Mouse (Mus musculus) CD4-positive, CD25-positive, alpha-beta regulatory T cell, adult 4 months (primary cell): ENCODE data around the gene Nxpe4. TPM values are rescaled to one million over a fixed set of nuclear protein-coding genes. Genes with fewer than 3 reads are reported as not detected.
"Not testable (repeated sequence)": the region's sequence is repeated elsewhere in the genome, so short reads cannot be mapped to it uniquely, and the experiment has no call there.

Experiments
- ATAC-seq: one replicate; pipeline ENCODE4 v1.8.0; 2017
- polyA plus RNA-seq, 2 experiments: library from polyadenylated mRNA; unstranded; fragments of 100-300 nt; shearing (Covaris generic); gene quantifications; one replicate each; pipeline ENCODE4 v1.2.1; 2017

Gene Nxpe4
- polyA plus RNA-seq, 2 experiments from 2014 or later: 0.17 to 0.27 TPM

DNA sequence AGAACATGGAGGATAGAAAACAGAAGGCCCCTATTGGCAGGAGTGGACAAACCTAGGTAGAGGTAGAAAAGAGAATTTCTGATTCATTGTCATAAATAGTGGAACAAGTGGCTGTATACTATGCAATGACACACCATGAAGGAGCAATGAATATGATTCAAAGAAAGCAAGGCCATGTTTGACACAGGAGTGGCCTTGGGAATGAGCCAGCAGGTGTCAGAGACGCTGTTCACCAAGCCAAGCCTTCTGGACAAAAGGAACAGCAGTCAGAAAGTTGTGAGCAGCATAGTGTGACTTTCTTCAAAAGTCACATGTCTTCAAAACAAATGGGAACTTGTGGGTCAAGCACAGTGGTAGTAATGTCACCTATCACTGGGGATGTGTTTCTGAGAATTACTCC, 80.0 kb downstream of the Nxpe4 start:
- no peak for ATAC-seq

- no peak for ATAC-seq
Measured at GRCm38 (mm10) chr9:48242756-48243155, 80.9 kb downstream of the Nxpe4 start.

DNA sequence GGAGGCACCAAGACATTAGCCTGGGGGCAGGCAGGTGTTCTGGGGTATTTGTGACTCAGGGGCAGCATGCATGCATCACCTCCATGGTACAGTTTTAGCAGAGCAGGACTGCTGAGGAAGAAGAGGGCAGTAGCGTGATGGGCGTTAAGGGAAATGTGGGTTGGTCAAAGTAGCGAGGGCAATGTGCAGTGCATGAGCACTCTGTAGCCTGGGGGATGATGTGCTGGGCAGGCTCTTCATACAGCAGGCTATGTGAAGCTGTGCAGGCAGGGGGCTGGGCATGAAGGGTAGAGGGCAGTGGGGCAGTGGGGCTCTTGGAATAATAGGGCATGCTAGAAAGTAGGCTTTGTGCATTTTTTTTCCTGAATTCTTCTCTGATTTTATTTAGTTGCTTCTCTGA, 82.4 kb downstream of the Nxpe4 start:
- no peak for ATAC-seq

- ATAC-seq: no peak
Measured at GRCm38 (mm10) chr9:48245525-48245924, 83.7 kb downstream of the Nxpe4 start.

GRCm38 (mm10) chr9:48247276-48247675, 85.5 kb downstream of the Nxpe4 start:
- ATAC-seq: no peak

DNA sequence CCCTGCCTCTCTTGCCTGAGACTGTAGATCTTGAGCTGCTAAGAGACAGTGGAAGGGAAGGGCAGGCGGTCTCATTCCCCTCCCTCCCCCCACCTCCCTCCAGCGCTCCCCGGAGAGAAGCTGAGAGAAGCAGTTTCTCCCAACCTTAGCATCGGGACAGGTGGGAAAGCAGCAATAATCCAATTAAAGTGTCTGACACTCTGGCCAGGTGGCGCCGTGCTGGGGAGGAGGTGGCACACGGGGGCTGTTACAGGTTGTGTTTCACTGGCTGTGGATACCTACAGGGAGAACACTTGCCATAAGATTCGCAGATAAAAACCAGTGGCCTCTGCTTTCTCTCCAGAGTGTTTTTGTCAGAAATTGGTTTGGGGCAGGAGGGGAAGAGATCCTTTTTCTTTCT, 90.4 kb downstream of the Nxpe4 start:
- ATAC-seq: no peak

DNA sequence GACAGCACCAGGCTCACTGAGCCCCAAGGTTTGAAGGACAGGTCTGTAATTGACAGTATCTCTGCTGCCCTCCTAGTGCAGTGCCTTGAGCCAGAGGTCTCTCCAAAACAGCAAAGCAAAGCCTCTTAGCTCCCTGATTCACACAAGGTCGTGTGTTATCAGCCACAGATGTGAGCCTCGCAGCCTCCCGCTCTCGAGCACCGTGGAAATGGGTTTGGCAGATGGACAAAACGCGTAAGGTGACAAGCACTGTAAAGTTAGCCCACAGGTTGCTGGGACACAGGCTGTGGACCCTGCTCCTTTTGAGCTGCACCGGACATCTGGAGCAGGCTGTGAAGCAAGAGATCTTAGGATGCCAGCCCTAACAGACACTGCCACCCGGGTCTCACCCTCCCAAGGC, 95.2 kb downstream of the Nxpe4 start:
- no peak for ATAC-seq

DNA sequence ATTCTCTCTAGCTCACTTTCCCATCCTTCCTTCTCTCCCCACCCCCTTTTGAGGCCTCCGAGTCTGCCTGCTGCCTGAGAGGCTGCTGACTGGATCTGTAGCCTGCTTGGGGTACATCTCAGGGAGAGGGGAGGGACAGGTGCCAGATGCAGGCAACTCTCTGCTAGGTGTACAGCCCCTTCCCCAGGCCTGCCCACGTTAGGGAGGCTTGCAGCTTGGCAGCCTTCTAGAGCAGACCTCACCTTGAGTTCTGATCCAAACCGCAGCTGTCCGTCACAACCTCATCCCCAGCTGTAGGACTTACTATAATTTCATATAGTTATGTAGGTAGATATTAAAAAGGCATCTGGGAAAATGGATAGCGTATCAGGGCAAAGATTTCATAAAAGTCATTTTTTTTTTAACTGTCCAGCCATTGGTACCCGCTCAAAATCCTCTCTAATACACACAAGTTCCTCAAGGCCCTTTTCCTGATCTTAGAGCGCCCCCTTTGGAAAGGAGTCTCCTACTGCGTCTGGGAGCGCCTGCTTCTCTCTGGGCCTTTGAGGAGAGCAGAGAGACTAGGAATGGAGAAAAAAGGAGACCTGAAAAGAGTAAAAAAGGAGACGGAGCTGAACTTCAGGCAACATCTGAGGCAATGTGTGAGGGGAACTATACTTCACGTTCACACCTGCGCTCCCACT, 96.1 kb downstream of the Nxpe4 start:
- no peak for ATAC-seq

DNA sequence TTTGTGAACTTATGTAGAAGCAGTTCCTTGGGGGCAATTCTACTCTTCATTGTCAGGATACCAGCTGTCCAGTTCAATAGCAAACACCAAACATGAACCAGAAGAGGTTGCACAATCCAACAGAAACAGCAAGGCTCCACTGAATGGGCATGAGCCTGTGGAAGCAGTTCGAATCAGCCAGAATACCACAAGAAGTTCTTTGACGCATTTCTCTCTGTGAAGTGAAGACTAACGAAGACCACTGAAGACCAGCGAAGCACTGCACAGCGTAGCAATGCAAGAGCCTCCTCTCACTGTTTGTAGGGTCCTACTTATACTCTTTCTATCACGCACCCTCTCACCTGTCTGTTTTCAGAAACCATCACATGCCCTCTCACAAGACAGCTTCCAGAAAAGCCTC, 102.8 kb downstream of the Nxpe4 start:
- no peak for ATAC-seq

- ATAC-seq: no peak
Measured at GRCm38 (mm10) chr9:48265491-48265890, 103.7 kb downstream of the Nxpe4 start.

DNA sequence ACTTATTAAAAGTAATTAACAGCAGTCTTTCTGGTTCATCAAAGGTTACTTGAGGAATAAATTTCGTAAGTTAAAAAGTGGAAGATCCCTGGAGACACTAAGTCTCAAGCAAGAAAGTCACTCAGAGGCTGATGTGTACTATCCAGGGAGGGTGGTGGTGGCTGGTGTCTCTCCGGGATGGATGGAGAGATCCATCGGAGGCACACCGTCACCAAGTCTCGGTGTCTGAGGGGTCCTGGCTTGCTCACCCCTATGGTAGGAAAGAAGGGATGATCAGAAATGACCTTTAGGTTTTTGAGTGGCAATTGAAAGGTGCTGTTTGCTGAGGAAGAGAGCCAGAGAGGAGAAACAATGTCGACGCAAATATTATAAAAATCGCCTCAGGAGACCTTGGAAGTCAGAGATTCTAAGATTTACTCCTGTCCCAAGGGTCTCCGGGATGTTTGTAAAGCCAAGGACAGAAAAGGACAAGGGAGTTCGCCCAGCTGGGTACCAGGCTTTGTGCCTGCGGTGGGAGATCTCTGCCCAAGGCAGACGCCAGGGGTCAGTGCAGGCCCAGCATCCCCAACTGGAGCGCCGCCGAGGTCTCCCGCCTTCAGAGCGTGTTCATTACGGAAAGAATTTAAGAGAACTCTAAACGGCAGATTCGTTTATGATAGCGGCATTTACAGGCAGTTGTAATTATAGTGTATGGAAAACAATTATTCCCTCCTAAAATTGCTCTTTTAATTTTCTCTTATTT, 104.6 kb downstream of the Nxpe4 start:
- no peak for ATAC-seq

- no peak for ATAC-seq
Measured at GRCm38 (mm10) chr9:48267028-48267441, 105.2 kb downstream of the Nxpe4 start.

- ATAC-seq: no peak
Measured at GRCm38 (mm10) chr9:48267960-48268359, 106.1 kb downstream of the Nxpe4 start.

DNA sequence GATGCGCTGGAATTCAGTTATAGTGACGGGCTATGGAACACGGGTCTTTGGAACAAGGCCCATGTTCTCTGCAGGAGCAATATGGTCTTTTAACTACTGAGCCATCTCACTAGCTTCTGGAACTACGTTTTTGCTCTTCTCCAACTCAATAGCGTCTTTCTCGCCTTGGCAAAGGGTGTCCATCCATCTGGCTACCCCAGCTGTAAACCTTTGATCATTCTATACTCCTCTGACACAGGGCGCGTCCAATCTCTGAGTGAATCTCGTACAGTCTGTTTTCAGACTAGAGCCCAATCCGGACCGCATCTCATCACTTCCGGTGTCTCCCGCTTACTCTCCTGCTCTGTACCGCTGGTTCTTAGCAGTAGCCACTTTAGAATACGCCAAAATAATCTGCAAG, 115.0 kb downstream of the Nxpe4 start:
- ATAC-seq: no peak

DNA sequence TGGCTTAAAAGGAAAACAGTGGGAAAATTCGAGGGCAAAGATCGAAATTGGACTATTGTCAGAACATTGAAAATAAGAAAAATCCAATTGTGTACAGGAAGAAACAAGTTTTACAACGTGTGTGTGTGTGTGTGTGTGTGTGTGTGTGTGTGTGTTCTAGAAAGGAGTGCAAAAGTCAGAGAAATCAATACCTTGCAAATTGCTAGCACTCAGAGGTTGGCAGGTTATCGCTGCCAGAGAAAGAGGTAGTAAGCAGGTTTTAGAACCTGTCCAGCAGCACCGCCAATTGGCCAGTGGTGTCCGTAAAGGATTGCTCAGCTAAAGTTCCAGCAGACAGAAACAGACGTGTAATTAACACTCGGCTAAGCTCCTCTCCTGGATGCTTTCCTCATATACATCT, 122.4 kb downstream of the Nxpe4 start:
- ATAC-seq: no peak

DNA sequence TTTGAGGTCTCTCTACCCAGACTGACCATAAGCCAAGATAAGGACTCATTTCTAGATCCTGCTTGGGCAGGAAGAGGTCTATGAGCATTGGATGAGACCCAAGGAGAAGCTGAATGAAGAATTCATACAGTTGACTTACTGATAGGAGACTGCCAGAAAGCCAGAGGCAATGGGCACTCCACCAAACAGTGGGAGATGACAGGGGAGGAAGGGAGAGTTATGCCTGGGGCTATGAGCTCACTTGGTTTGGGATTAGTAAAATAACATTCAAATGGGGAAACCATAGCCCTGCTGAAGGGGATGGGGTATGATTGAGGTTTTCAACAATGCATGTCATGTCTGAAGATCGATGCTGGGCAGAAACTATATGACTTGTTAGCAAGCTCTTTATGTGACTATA, 128.5 kb downstream of the Nxpe4 start:
- no peak for ATAC-seq

DNA sequence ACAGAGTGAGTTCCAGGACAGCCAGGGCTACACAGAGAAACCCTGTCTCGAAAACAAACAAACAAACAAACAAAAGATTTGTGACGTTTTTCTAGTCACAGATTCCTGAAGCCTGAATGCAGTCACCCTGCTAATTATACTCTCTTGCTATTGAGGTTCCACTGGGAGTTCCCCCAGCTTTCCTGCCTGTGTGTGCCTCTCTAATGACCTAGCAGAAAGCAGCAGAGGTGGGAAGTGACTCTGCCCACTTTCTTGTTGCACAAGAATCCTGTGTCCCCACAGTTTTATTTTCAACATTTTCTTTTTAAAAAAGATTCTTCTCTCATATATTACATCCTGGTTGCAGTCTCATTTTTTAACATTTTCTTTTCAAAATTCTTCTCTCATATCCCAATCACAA, 132.9 kb downstream of the Nxpe4 start:
- no peak for ATAC-seq

GRCm38 (mm10) chr9:48298983-48299382, 137.2 kb downstream of the Nxpe4 start:
- ATAC-seq: no peak

GRCm38 (mm10) chr9:48303564-48303963, 141.7 kb downstream of the Nxpe4 start:
- not testable (repeated sequence) for ATAC-seq

GRCm38 (mm10) chr9:48311241-48311640, 149.4 kb downstream of the Nxpe4 start:
- no peak for ATAC-seq

DNA sequence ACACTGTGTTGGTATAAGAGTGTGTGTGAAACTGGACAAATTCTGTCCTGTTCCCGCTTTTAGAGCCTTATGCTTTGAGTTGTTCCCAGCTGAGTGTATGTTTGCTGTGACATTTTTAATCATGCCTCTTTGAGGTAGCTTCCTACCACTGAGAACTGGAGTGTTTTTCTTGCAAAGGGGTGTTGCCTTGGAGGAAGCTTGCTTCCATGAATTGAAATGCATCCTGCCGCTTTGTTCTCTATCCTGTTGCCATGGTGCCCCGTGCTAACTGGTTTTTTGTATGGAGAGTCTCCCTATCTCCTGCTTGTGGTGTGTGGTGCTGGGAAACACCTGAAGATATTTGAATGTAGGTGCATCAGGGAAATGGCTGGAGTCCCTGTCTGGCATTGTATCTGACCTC, 152.4 kb downstream of the Nxpe4 start:
- no peak for ATAC-seq

DNA sequence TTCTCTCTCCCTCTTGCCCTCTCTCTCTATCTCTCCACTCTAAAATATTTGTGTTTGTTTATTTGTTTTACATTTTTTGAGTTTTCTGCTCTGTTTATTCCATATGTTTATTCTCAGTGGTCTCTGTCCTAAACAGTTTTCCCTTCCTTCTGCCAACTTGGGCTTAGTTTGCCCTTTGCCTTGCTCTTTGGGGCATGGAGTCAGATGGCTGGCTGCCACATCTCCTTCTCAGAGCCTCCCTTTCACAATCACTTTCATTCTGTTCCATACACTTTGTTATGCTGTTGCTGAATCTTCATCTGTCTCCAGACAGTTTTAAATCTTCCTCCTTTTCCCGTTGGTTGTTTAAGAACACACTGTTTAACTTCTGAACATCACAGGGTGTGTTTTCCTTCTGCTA, 154.0 kb downstream of the Nxpe4 start:
- ATAC-seq: no peak

GRCm38 (mm10) chr9:48326338-48326737, 164.5 kb downstream of the Nxpe4 start:
- no peak for ATAC-seq

GRCm38 (mm10) chr9:48329597-48329996, 167.8 kb downstream of the Nxpe4 start:
- ATAC-seq: no peak
